Mouse (Mus musculus) spleen, postnatal 14 days (tissue): ENCODE data around the gene Zfp648.

ENCODE experiments used
- DNase-seq, 2 experiments: peaks; one replicate each; pipeline ENCODE4 v3.0.0; 2021 to 2022; ENCODE audit warnings: low spot score in 2 of 2

Gene Zfp648

DNA sequence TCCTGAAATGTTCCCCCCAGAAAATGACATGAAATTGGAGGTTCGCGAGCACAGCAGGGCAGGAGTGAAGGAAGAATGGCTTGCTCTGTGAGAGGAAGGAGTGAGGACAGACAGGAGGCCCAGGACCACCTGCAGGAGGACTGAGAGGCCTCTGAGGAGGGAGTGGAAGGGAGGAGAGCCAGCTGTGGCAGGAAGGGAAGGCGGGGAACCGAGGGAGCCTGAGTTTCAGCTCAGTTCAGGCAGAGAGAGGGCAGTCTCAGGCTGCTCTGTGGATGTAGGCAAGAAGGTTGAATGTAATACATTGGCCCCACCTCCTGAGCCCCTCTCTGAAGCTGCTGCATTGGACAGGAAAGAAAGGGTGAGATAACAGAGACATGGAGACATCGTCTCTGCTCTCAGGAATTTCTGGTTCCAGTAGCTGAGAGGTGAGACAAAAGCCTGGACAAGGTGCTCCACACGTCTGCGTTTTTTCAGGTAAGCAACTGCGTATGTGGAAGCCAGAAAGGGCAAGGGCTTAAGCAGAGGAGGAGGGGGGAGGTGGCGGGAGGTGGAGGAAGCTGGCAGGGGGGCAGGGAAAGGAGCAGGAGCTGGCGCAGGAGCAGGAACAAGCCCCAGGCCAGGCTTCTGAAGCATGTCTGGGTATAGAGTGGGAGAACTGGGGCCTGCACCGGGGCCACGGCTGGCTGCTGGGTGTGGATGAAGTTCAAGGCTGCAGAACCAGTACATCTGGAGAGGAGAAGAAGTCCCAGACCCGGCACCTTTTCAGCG, at the start of gene Zfp648:
Gene Zfp648 (plus strand): TSS at position 233 of the 768 bp plus-strand sequence.
- DNase-seq: no peak

DNA sequence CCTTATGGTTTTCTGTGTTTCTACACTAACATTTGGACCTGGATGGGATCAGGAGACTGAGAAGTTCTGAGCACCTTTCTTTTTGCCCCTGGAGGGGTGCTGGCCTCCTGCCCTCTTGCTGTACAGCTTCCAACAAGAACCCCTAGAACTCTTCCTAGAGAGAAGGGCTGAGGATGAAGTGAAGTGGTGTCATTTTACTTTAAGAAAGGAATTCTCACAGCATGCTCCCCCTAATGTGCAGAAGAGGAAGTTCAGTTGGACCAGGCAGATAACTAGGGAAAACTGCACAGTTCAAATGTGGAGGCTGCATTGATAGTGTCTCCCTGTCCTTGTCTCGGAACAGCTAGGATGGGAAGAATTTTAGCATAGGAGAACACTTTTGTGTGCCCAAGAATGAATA, 48.4 kb upstream of the Zfp648 start:
- DNase-seq: no peak

GRCm38 (mm10) chr1:154153800-154154199, 47.2 kb upstream of the Zfp648 start:
- DNase-seq: no peak

DNA sequence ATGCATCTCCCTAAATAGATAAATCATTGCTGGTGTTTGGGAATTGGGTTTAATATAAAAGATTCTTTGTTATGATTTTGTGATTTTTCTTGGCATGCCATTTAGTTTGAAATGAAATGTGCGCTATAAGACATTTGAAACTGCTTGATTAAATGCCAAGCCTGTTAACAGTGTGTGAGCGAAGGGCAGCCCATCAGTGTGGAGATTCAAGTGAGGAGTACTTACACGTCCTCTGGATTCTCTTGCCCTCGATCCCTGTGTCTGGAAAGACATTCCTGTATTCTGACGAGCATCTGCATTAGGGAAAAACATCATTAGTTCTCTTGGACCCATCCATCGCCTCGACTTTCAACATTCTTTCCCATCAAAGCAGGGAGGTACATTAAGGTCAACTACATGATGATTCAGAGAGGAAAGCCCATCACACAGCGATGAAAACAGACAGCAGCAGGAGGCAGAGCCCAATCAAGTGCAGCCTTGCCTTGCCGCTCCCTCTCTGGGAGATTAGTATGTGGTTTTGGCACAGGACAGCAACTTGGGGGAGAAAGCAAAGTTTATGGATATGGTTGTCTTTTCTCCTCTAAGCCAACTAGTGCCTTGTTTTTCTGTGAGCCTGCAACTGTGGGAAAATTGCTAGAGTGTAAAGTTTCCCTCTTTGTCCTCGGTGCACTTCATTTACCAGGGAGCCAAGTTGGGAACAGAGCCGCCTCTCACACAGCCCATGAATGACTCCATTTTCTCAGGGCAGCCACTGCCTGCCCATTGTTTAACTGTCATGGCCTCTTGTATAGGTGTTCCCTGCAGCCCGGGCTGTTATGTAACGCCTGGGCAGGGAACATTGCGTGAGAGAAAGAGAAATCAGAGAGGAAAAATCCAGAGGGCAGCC, 44.6 kb upstream of the Zfp648 start:
- DNase-seq: no peak

DNA sequence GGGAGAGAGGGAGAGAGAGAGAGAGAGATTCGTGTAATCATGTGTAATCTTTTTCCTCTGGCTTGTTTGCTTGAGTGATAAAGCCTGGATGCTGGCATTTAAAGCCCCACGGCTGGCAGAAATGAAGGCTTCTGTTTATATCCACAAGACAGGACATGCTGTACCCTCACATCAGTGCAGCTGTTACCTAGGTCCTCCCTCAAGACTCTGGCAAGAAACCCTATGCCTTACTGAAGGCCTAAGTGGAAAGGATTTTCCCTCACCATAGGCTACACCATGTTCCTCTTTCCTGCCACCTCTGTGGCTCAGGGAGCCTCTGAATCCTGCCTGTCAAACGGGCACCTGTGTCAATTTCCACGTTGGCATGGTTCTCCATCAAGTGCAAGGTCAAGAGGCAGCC, 43.9 kb upstream of the Zfp648 start:
- DNase-seq: no peak

DNA sequence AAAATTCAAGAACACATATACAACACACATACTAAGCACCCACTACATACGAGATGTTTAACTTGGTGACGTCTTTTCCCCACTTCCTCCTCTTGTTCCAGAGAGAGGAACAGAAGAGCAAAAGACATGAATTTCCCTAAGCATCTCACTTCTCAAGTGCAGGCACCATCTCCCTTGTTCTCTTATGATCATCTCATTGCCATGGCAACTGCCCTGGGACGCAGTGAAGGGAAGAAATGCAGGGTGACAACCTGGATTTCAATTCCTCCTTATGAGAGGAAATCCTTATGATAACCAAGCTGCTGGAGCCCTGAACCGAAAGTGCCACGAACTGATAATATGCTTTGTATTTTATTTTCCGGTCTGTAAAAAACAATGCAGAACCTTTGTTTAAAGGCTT, 33.3 kb upstream of the Zfp648 start:
- DNase-seq: no peak

DNA sequence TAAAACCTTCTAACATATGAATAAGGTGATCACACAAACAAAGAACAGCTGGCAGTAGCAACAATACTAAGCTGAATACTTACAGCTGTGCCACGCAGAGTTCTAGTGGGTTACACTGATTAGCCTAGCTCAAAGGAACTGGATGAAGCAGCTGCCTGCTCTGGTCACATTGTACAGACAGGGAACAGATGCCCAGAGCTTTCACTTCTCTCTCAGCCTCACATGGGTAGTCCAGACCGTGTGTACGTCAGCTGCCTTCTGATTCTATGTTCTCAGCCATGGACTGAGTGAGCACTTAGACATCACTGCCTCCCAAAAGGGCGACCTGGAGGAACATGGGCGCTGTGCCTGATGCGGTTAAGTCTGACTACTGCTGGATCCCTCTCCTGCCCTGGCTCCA, 25.7 kb upstream of the Zfp648 start:
- no peak for DNase-seq

DNA sequence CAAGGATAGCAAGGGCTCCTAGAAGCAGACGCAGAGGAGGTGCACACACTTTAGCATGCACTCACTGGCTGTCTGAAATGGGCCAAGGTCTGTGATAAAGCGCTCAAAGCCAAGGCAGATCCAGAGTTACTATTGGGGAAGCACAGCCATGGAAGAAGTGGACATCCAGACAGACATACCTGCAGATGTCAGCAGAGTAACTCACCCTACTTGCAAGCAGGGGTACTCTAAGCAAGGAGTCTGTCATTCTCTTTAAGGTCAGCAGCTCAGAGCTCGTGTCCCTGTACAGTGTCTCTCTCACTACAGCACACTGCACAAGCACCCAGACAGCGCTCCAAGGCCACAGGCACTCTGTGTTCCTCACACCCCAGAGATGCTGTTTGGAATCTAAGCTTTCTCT, 23.2 kb upstream of the Zfp648 start:
- DNase-seq: no peak

GRCm38 (mm10) chr1:154178541-154179155, 22.3 kb upstream of the Zfp648 start:
- DNase-seq: no peak

- peak; percentile 15 to 53 for DNase-seq
These were observed 20.0 kb upstream of the Zfp648 start for GRCm38 (mm10) chr1:154180952-154181351.

- no peak for DNase-seq
These were observed 18.5 kb upstream of the Zfp648 start for GRCm38 (mm10) chr1:154182396-154183076.

GRCm38 (mm10) chr1:154183077-154183751, 17.8 kb upstream of the Zfp648 start:
- DNase-seq: no peak

- DNase-seq: no peak
These were observed 12.8 kb upstream of the Zfp648 start for GRCm38 (mm10) chr1:154188229-154188628.

GRCm38 (mm10) chr1:154188631-154189030, 12.4 kb upstream of the Zfp648 start:
- DNase-seq: no peak

GRCm38 (mm10) chr1:154189842-154190530, 11.0 kb upstream of the Zfp648 start:
- DNase-seq: no peak

DNA sequence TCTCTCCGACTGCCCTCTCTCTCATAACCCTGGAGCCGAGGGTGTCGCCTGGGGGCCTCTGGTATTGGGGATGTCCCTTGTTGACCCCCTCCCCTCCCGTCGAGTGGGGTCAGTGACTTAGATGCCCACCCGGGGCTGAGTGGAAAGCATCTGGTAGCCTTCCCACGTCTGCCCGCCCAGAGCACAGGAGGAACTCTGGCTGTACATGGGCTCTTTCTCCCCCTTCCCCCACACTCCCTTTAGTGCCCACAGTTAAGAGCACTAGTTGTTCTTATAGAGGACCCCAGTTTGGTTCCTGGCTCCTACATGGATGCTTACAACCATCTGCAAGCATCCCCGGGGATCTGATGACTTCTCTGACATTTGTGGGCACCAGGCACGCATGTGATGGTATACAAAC, 2.1 kb upstream of the Zfp648 start:
- no peak for DNase-seq

- DNase-seq: no peak
These were observed 1.6 kb downstream of the Zfp648 start for GRCm38 (mm10) chr1:154202580-154202979.

GRCm38 (mm10) chr1:154203386-154203785, 2.4 kb downstream of the Zfp648 start:
- no peak for DNase-seq

DNA sequence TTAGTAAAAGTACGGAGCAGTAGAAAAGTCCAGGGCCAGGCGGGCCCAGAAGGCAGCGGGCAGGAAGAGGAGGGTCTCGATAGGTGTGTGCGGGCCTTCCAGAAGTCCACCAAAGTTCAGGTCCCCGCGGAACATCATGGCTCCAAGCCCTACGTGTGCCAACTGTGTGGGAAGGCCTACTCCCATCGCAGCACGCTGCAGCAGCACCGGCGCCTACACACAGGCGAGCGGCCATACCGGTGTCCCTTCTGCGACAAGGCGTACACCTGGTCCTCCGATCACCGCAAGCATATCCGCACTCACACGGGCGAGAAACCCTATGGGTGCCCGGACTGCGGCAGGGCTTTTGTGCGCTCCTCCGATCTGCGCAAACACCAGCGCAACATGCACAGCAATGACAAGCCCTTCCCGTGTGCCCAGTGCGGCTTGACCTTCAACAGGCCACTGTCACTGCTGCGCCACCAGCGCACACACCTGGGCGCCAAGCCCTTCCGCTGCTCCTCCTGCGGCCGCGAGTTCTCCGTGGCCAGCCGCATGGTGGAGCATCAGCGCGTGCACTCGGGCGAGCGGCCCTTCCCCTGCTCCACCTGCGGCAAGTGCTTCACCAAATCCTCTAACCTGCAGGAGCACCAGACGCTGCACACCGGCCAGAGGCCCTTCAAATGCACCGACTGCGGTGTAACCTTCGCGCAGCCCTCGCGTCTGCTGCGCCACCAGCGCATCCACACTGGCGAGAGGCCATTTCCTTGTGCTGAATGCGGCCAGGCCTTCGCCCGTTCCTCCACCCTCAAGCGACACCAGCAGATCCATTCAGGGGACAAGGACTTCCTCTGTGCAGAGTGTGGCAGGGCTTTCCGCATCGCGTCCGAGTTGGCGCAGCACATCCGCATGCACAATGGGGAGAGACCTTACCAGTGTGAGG, 3.9 kb downstream of the Zfp648 start:
- no peak for DNase-seq

GRCm38 (mm10) chr1:154219991-154220390, 19.0 kb downstream of the Zfp648 start:
- no peak for DNase-seq
